Mouse (Mus musculus) heart, embryonic 12.5 days (tissue): ENCODE measurements around the gene Vmn2r104. TPM values are rescaled to one million over a fixed set of nuclear protein-coding genes. Genes with fewer than 3 reads are reported as not detected.

Experiments
- ATAC-seq: fragments of 200-750 bp; cut with Nextera tagmentation; 2 replicates; pipeline ENCODE4 v1.8.0; 2017; ENCODE audit warnings: moderate TSS enrichment, moderate library complexity; ENCODE audit not compliant: insufficient number of reproducible peaks, low FRiP score
- H3K27ac ChIP-seq: fragments of 300-500 bp; sonication (generic); 2 replicates; pipeline ENCODE4 v1.5.1; 2016; ENCODE audit warnings: mild to moderate bottlenecking, moderate library complexity; ENCODE audit not compliant: poor library complexity, severe bottlenecking
- H3K27me3 ChIP-seq: fragments of 300-500 bp; sonication (generic); replicated peaks from 2 replicates; pipeline ENCODE4 v1.6.1; 2016; ENCODE audit warnings: mild to moderate bottlenecking, moderate library complexity
- H3K36me3 ChIP-seq: fragments of 300-500 bp; sonication (generic); 2 replicates; pipeline ENCODE4 v1.6.1; 2016; ENCODE audit warnings: mild to moderate bottlenecking, moderate library complexity
- H3K4me1 ChIP-seq: fragments of 300-500 bp; sonication (generic); replicated peaks from 2 replicates; pipeline ENCODE4 v1.6.1; 2016; ENCODE audit warnings: mild to moderate bottlenecking
- H3K4me2 ChIP-seq: fragments of 300-500 bp; sonication (generic); 2 replicates; pipeline ENCODE4 v1.6.1; 2016; ENCODE audit warnings: mild to moderate bottlenecking, moderate library complexity
- H3K4me3 ChIP-seq: fragments of 300-500 bp; sonication (generic); 2 replicates; pipeline ENCODE4 v1.5.1; 2016; ENCODE audit warnings: mild to moderate bottlenecking
- H3K9ac ChIP-seq: fragments of 300-500 bp; sonication (generic); 2 replicates; pipeline ENCODE4 v1.6.1; 2016; ENCODE audit warnings: mild to moderate bottlenecking, moderate library complexity
- H3K9me3 ChIP-seq: fragments of 300-500 bp; sonication (generic); replicated peaks from 2 replicates; pipeline ENCODE4 v1.6.1; 2016; ENCODE audit warnings: mild to moderate bottlenecking, moderate library complexity
- WGBS: fragments of 180-500 bp; shearing (Covaris S2); methylation state at CpG from one replicate; pipeline ENCODE4 v1.1.7; 2016; 5-methylcytosine and 5-hydroxymethylcytosine counted together
- polyA plus RNA-seq: library from polyadenylated mRNA; unstranded; fragments of >200 nt; fragmentation: Nextera tagmentation; extraction: Ambion mirVana; gene quantifications from 2 replicates; pipeline ENCODE4 v1.2.1, GENCODE M21; 2016

The Vmn2r104 gene
- not detected in 2 replicates for polyA plus RNA-seq

DNA sequence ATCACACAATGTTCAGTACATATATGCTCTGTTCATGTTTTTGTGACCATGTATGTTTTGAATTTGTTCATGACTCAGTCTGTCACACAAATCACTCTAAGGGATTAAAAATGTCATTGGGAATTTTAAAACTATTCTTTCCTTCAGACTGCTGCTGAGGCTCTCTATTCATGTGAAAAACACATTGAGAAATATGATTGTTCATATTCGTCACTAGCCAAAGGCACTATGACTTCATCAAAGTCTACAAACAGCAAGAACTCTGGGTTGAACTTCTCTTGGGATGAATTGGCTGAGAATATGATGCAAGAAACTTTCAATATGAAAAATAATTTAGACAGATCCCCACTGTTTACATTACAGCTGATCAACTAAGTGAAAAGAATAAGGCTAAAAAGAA lies at the start of gene Vmn2r104:
Vmn2r104 (minus strand) TSS at position 101 of the 400 bp plus-strand sequence.
- H3K36me3 ChIP-seq: no peaks in the 10 kb centered on the region
- no peak within 1 kb of the TSS for H3K4me3 ChIP-seq
- no peaks in the 10 kb centered on the region for H3K4me1 ChIP-seq
- no peak within 1 kb of the TSS for H3K9ac ChIP-seq
- WGBS: 62% methylated on average over 1 of the region's 1 CpGs
- H3K4me2 ChIP-seq: no peak within 1 kb of the TSS
- no peak for ATAC-seq
- H3K27ac ChIP-seq: no peak within 1 kb of the TSS
- no peaks in the 10 kb centered on the region for H3K27me3 ChIP-seq
- H3K9me3 ChIP-seq: peaks cover 42% of the 10 kb centered on the region

- Histone ChIP-seq H3K4me1 (no peaks in the 10 kb centered on the region), H3K4me2 (no peak overlapping the region), H3K36me3 (no peaks in the 10 kb centered on the region), H3K4me3 (no peak overlapping the region), H3K27me3 (no peaks in the 10 kb centered on the region), H3K9ac (no peak overlapping the region), H3K27ac (no peak overlapping the region), H3K9me3 (peaks cover 15% of the 10 kb centered on the region)
- ATAC-seq: no peak
- WGBS: 74% methylated on average over 6 of the region's 6 CpGs
Observed at GRCm38 (mm10) chr17:20074090-20074489, 26.0 kb upstream of the Vmn2r104 start.

- Histone ChIP-seq H3K27ac (no peak overlapping the region), H3K27me3 (no peaks in the 10 kb centered on the region), H3K4me3 (no peak overlapping the region), H3K36me3 (no peaks in the 10 kb centered on the region), H3K4me1 (no peaks in the 10 kb centered on the region), H3K9ac (no peak overlapping the region), H3K9me3 (peaks cover 9% of the 10 kb centered on the region), H3K4me2 (no peak overlapping the region)
- 85% methylated on average over 4 of the region's 4 CpGs for WGBS
- no peak for ATAC-seq
Observed at GRCm38 (mm10) chr17:20071656-20072396, 23.7 kb upstream of the Vmn2r104 start.

Other genes starting within 250 kb of the Vmn2r104 start
- gene Fpr-rs7, start 65.9 kb upstream of the Vmn2r104 start, polyA plus RNA-seq: not detected in 2 replicates
- gene Fpr-rs6, start 134.8 kb upstream of the Vmn2r104 start, polyA plus RNA-seq: not detected in 2 replicates
- gene Vmn2r105, start 186.7 kb upstream of the Vmn2r104 start, polyA plus RNA-seq: not detected in 2 replicates
- gene Vmn2r106, start 237.2 kb upstream of the Vmn2r104 start, polyA plus RNA-seq: not detected in 2 replicates